Mouse (Mus musculus): ENCODE results near the gene Egr2.

Egr2 gene

GRCm38 (mm10) chr10:67538106-67538505 lies 2.8 kb downstream of the Egr2 start:
- in situ Hi-C loops (cut with MboI, MseI): loop anchor here in 1 of 2 experiments (5.0 to 10.0 kb wide), 2 partner anchors 189 to 613 kb away; no protein-coding TSS in a partner anchor

- in situ Hi-C loops (cut with MboI, MseI): loop anchor here in 1 of 2 experiments (5.0 to 10.0 kb wide), 2 partner anchors 189 to 614 kb away; no protein-coding TSS in a partner anchor
These were observed 3.5 kb downstream of the Egr2 start for GRCm38 (mm10) chr10:67538585-67539400.

- in situ Hi-C loops (cut with MboI, MseI): loop anchor here in 1 of 2 experiments (5.0 to 10.0 kb wide), 2 partner anchors 188 to 615 kb away; no protein-coding TSS in a partner anchor
These were observed 4.1 kb downstream of the Egr2 start for GRCm38 (mm10) chr10:67539401-67539730.

GRCm38 (mm10) chr10:67540591-67540990 lies 5.3 kb downstream of the Egr2 start:
- in situ Hi-C loops (cut with MboI, MseI): loop anchor here in 1 of 2 experiments (5.0 kb wide), 1 partner anchor 107 kb away; no protein-coding TSS in a partner anchor

- in situ Hi-C loops (cut with MboI, MseI): no loop called here
These were observed 12.6 kb downstream of the Egr2 start for GRCm38 (mm10) chr10:67547850-67548260.

- in situ Hi-C loops (cut with MboI, MseI): no loop called here
These were observed 13.1 kb downstream of the Egr2 start for GRCm38 (mm10) chr10:67548261-67548854.

GRCm38 (mm10) chr10:67548877-67549731 lies 13.8 kb downstream of the Egr2 start, which contains the start of gene Ado:
TSS of gene Ado (minus strand) at chr10:67548955.
- in situ Hi-C loops (cut with MboI, MseI): no loop called here

- in situ Hi-C loops (cut with MboI, MseI): no loop called here
These were observed 22.8 kb downstream of the Egr2 start for GRCm38 (mm10) chr10:67558053-67558452.

GRCm38 (mm10) chr10:67559765-67560394 lies 24.6 kb downstream of the Egr2 start:
- in situ Hi-C loops (cut with MboI, MseI): no loop called here

GRCm38 (mm10) chr10:67561185-67561584 lies 25.9 kb downstream of the Egr2 start:
- in situ Hi-C loops (cut with MboI, MseI): no loop called here

- in situ Hi-C loops (cut with MboI, MseI): no loop called here
These were observed 29.2 kb downstream of the Egr2 start for GRCm38 (mm10) chr10:67564509-67564908.

GRCm38 (mm10) chr10:67566104-67566503 lies 30.8 kb downstream of the Egr2 start:
- in situ Hi-C loops (cut with MboI, MseI): loop anchor here in 1 of 2 experiments (5.0 kb wide), 1 partner anchor 41 kb away; no protein-coding TSS in a partner anchor

GRCm38 (mm10) chr10:67569539-67569938 lies 34.3 kb downstream of the Egr2 start:
- in situ Hi-C loops (cut with MboI, MseI): loop anchor here in 1 of 2 experiments (5.0 kb wide), 1 partner anchor 38 kb away; no protein-coding TSS in a partner anchor

GRCm38 (mm10) chr10:67571443-67571842 lies 36.2 kb downstream of the Egr2 start:
- in situ Hi-C loops (cut with MboI, MseI): no loop called here

- in situ Hi-C loops (cut with MboI, MseI): no loop called here
These were observed 38.0 kb downstream of the Egr2 start for GRCm38 (mm10) chr10:67573310-67573709.

GRCm38 (mm10) chr10:67579830-67580229 lies 44.6 kb downstream of the Egr2 start:
- in situ Hi-C loops (cut with MboI, MseI): no loop called here

- in situ Hi-C loops (cut with MboI, MseI): no loop called here
These were observed 46.5 kb downstream of the Egr2 start for GRCm38 (mm10) chr10:67581698-67582285.

- in situ Hi-C loops (cut with MboI, MseI): no loop called here
These were observed 50.8 kb downstream of the Egr2 start for GRCm38 (mm10) chr10:67585873-67586610.

Measured in T-helper 17 cell (primary cell).